Mouse (Mus musculus) hindbrain, postnatal 0 days (tissue): ENCODE measurements around the gene Tom1l2. TPM values are rescaled to one million over a fixed set of nuclear protein-coding genes. Genes with fewer than 3 reads are reported as not detected.

Experiments used
- ATAC-seq: fragments of 200-750 bp; cut with Nextera tagmentation; 2 replicates; pipeline ENCODE4 v1.8.0; 2017; ENCODE audit warnings: mild to moderate bottlenecking, moderate TSS enrichment, moderate library complexity
- DNase-seq: peaks from one replicate; pipeline ENCODE4 v3.0.0-alpha.2; 2015; ENCODE audit warnings: low spot score
- H3K27ac ChIP-seq: fragments of 300-500 bp; sonication (generic); 2 replicates; pipeline ENCODE4 v1.5.1; 2014; ENCODE audit warnings: mild to moderate bottlenecking
- H3K27me3 ChIP-seq: fragments of 300-500 bp; sonication (generic); 2 replicates; pipeline ENCODE4 v1.6.1; 2014; ENCODE audit warnings: low read length, mixed read lengths; ENCODE audit not compliant: insufficient read depth
- H3K36me3 ChIP-seq: fragments of 300-500 bp; sonication (generic); 2 replicates; pipeline ENCODE4 v1.6.1; 2014; ENCODE audit warnings: low read length, mixed read lengths; ENCODE audit not compliant: insufficient read depth
- H3K4me1 ChIP-seq: fragments of 300-500 bp; sonication (generic); 2 replicates; pipeline ENCODE4 v1.6.1; 2014; ENCODE audit warnings: antibody characterized with exemption, low read length, mixed read lengths; ENCODE audit not compliant: insufficient read depth
- H3K4me2 ChIP-seq: fragments of 300-500 bp; sonication (generic); 2 replicates; pipeline ENCODE4 v1.6.1; 2014; ENCODE audit warnings: low read depth, mild to moderate bottlenecking, low read length, moderate library complexity, mixed read lengths
- H3K4me3 ChIP-seq: fragments of 300-500 bp; sonication (generic); 2 replicates; pipeline ENCODE4 v1.5.1; 2014; ENCODE audit warnings: low read length
- H3K9ac ChIP-seq: fragments of 300-500 bp; sonication (generic); replicated peaks from 2 replicates; pipeline ENCODE4 v1.6.1; 2014; ENCODE audit warnings: mild to moderate bottlenecking, low read length, moderate library complexity, mixed read lengths
- H3K9me3 ChIP-seq: fragments of 300-500 bp; sonication (generic); 2 replicates; pipeline ENCODE4 v1.6.1; 2016; ENCODE audit warnings: low read length, mixed read lengths
- CTCF ChIP-seq: IDR thresholded peaks from 2 replicates; pipeline ENCODE4 v1.5.1; 2016; ENCODE audit warnings: antibody characterized with exemption, control low read depth, low read depth
- WGBS: fragments of 180-500 bp; shearing (Covaris S2); extraction: QIAGEN DNeasy Blood & Tissue Kit; methylation state at CpG from one replicate; pipeline ENCODE4 v1.1.7; 2014; 5-methylcytosine and 5-hydroxymethylcytosine counted together
- polyA plus RNA-seq: library from polyadenylated mRNA; unstranded; fragments of >200 nt; fragmentation: Nextera tagmentation; extraction: Ambion mirVana; gene quantifications from 2 replicates; pipeline ENCODE4 v1.2.1, GENCODE M21; 2015
- total RNA-seq: library from RNA; depleted of rRNA; stranded (reverse); fragments of >200 nt; gene quantifications from 2 replicates; pipeline ENCODE4 v1.2.3, GENCODE M21; 2014

The Tom1l2 gene
- total and polyA plus RNA-seq, 2 experiments from 2014 or later: 48.2 to 124 TPM

- ATAC-seq (peak; percentile 59; the same call in 1 of the 2 replicates), DNase-seq (peak; percentile 60)
- Histone ChIP-seq H3K27me3 (no peaks in the 10 kb centered on the region), H3K4me3 (no peak overlapping the region), H3K4me1 (peaks cover 3% of the 10 kb centered on the region; the same call in 1 of the 2 replicates), H3K9ac (no peak overlapping the region), H3K4me2 (no peak overlapping the region), H3K27ac (no peak overlapping the region), H3K36me3 (peaks cover 5% of the 10 kb centered on the region; the same call in 1 of the 2 replicates), H3K9me3 (no peaks in the 10 kb centered on the region)
- WGBS: 45% methylated on average over 3 of the region's 3 CpGs
- TF ChIP-seq CTCF: no peak
These were observed 121.4 kb downstream of the Tom1l2 start for GRCm38 (mm10) chr11:60231326-60231725.

- Histone ChIP-seq H3K27me3 (no peaks in the 10 kb centered on the region), H3K27ac (no peak overlapping the region), H3K4me3 (no peak overlapping the region), H3K4me2 (no peak overlapping the region), H3K36me3 (peaks cover 5% of the 10 kb centered on the region; the same call in 1 of the 2 replicates), H3K9me3 (no peaks in the 10 kb centered on the region), H3K9ac (no peak overlapping the region), H3K4me1 (peaks cover 3% of the 10 kb centered on the region; the same call in 1 of the 2 replicates)
- 89% methylated on average over 7 of the region's 7 CpGs for WGBS
- no peak for DNase-seq
- no peak for TF ChIP-seq CTCF
- ATAC-seq: no peak
These were observed 122.2 kb downstream of the Tom1l2 start for GRCm38 (mm10) chr11:60230512-60230911.

DNA sequence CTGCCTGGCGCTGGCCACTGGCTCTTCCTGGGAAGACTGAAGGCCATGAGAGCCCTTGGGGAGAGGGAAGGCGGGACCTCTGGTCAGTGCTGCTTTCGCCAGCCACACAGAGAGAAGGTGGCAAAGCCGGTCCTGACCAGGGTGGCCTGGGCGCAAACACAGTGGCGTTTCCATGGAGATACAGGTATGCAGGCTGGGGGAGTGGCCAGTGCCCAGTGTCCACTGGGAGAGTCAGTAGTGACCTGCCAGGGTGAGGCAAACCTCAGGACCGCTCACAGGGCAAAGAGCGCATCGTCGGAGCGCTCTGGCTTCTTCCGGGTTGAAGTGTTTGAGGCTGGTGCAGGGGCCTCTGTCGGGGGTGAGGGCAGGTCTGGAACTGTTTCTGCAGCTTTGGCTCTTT, 122.9 kb downstream of the Tom1l2 start:
- WGBS: 79% methylated on average over 13 of the region's 13 CpGs

DNA sequence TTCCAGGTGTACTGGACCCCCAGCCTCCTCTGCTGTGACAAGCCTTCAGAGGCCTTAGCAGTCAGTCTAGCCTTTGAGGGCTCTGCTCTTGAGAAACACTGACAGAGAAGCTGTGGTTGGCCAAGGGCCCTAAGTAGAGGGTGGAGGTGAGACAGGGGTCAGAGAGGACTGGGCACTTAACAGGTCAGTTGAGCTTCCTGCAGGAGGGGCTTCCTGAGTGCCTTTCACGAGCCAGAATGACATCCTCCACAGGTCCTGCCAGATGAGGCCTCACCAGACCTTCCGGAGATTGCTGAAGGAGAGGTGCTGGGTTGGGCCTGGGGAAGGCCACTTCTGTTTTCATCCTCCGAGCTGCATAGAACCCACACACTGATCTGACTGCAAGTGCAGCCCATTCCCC, 124.2 kb downstream of the Tom1l2 start:
- H3K27me3 ChIP-seq: no peaks in the 10 kb centered on the region
- H3K4me3 ChIP-seq: no peak overlapping the region
- 81% methylated on average over 3 of the region's 3 CpGs for WGBS

More for the DNA sequence above, 122.9 kb downstream of the Tom1l2 start:
- peaks cover 3% of the 10 kb centered on the region; the same call in 1 of the 2 replicates for H3K4me1 ChIP-seq
- H3K27ac ChIP-seq: no peak overlapping the region
- H3K9ac ChIP-seq: no peak overlapping the region
- no peak for TF ChIP-seq CTCF
- H3K9me3 ChIP-seq: no peaks in the 10 kb centered on the region
- ATAC-seq (no peak), DNase-seq (no peak)
- H3K4me3 ChIP-seq: no peak overlapping the region
- H3K4me2 ChIP-seq: no peak overlapping the region
- no peaks in the 10 kb centered on the region for H3K27me3 ChIP-seq
- H3K36me3 ChIP-seq: peaks cover 5% of the 10 kb centered on the region; the same call in 1 of the 2 replicates

DNA sequence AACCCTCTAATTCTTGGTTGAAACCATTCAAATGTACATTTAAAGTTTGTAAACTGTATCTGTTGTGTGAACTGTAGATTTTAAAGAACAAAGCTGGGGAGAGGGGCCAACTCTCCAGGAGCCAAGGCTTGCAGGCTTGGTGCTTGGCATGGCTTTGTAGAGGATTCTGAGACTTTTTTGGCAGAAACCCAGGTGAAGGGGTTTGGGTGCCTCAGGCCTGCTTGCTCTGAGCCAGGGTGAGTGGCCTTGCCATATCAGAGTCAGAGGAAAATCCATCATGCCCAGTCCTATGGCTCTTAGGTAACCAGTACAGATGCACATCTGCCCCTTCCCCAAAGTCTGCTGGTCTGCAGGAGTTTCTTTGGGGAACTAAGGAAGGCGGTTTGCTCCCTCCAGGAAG, 126.8 kb downstream of the Tom1l2 start:
- 55% methylated on average over 1 of the region's 1 CpGs for WGBS
- ATAC-seq (no peak), DNase-seq (peak; percentile 50)
- Histone ChIP-seq H3K36me3 (peaks cover 5% of the 10 kb centered on the region; the same call in 1 of the 2 replicates), H3K4me2 (no peak overlapping the region), H3K9me3 (no peaks in the 10 kb centered on the region), H3K4me3 (no peak overlapping the region), H3K9ac (no peak overlapping the region), H3K27ac (no peak overlapping the region), H3K4me1 (peaks cover 4% of the 10 kb centered on the region), H3K27me3 (no peaks in the 10 kb centered on the region)
- no peak for TF ChIP-seq CTCF

More for the DNA sequence above, 124.2 kb downstream of the Tom1l2 start:
- H3K4me2 ChIP-seq: no peak overlapping the region
- ATAC-seq (no peak), DNase-seq (no peak)
- H3K9me3 ChIP-seq: no peaks in the 10 kb centered on the region
- H3K27ac ChIP-seq: no peak overlapping the region
- H3K9ac ChIP-seq: no peak overlapping the region; the same call in 1 of the 2 replicates
- peaks cover 1% of the 10 kb centered on the region; the same call in 1 of the 2 replicates for H3K4me1 ChIP-seq
- no peak for TF ChIP-seq CTCF
- peaks cover 5% of the 10 kb centered on the region; the same call in 1 of the 2 replicates for H3K36me3 ChIP-seq

GRCm38 (mm10) chr11:60224676-60225075, 128.0 kb downstream of the Tom1l2 start:
- no peaks in the 10 kb centered on the region for H3K27me3 ChIP-seq
- peak; percentile 56 for DNase-seq
- no peak overlapping the region for H3K4me3 ChIP-seq
- WGBS: 51% methylated on average over 4 of the region's 4 CpGs
- no peaks in the 10 kb centered on the region for H3K9me3 ChIP-seq
- no peak overlapping the region for H3K27ac ChIP-seq
- peaks cover 5% of the 10 kb centered on the region; the same call in 1 of the 2 replicates for H3K36me3 ChIP-seq
- no peak for ATAC-seq
- H3K4me2 ChIP-seq: no peak overlapping the region
- peaks cover 8% of the 10 kb centered on the region for H3K4me1 ChIP-seq
- H3K9ac ChIP-seq: no peak overlapping the region
- TF ChIP-seq CTCF: peak; percentile 49
